Mouse (Mus musculus) neural tube, embryonic 12.5 days (tissue): Measurements from ENCODE around the gene Ccl2. TPM values are rescaled to one million over a fixed set of nuclear protein-coding genes. Genes with fewer than 3 reads are reported as not detected.

Source experiments
- ATAC-seq: fragments of 200-750 bp; cut with Nextera tagmentation; 2 replicates; pipeline ENCODE4 v1.8.0; 2017; ENCODE audit warnings: low read depth, mild to moderate bottlenecking, moderate TSS enrichment, moderate library complexity; ENCODE audit not compliant: low FRiP score
- H3K27ac ChIP-seq: fragments of 300-500 bp; sonication (generic); 2 replicates; pipeline ENCODE4 v1.5.1; 2016
- H3K27me3 ChIP-seq: fragments of 300-500 bp; sonication (generic); replicated peaks from 2 replicates; pipeline ENCODE4 v1.6.1; 2016; ENCODE audit warnings: mild to moderate bottlenecking
- H3K36me3 ChIP-seq: fragments of 300-500 bp; sonication (generic); 2 replicates; pipeline ENCODE4 v1.6.1; 2016; ENCODE audit warnings: mild to moderate bottlenecking
- H3K4me1 ChIP-seq: fragments of 300-500 bp; sonication (generic); 2 replicates; pipeline ENCODE4 v1.6.1; 2016
- H3K4me2 ChIP-seq: fragments of 300-500 bp; sonication (generic); replicated peaks from 2 replicates; pipeline ENCODE4 v1.6.1; 2016; ENCODE audit warnings: mild to moderate bottlenecking
- H3K4me3 ChIP-seq: fragments of 300-500 bp; sonication (generic); 2 replicates; pipeline ENCODE4 v1.5.1; 2016
- H3K9ac ChIP-seq: fragments of 300-500 bp; sonication (generic); 2 replicates; pipeline ENCODE4 v1.6.1; 2016; ENCODE audit warnings: mild to moderate bottlenecking
- H3K9me3 ChIP-seq: fragments of 300-500 bp; sonication (generic); 2 replicates; pipeline ENCODE4 v1.6.1; 2016; ENCODE audit warnings: mild to moderate bottlenecking
- WGBS: fragments of 180-500 bp; shearing (Covaris S2); methylation state at CpG from one replicate; pipeline ENCODE4 v1.1.7; 2016; 5-methylcytosine and 5-hydroxymethylcytosine counted together
- polyA plus RNA-seq: library from polyadenylated mRNA; unstranded; fragments of >200 nt; fragmentation: Nextera tagmentation; extraction: Ambion mirVana; gene quantifications from 2 replicates; pipeline ENCODE4 v1.2.1, GENCODE M21; 2016

Ccl2 gene
- polyA plus RNA-seq, 1 experiment from 2014 or later: 2.7 TPM

DNA sequence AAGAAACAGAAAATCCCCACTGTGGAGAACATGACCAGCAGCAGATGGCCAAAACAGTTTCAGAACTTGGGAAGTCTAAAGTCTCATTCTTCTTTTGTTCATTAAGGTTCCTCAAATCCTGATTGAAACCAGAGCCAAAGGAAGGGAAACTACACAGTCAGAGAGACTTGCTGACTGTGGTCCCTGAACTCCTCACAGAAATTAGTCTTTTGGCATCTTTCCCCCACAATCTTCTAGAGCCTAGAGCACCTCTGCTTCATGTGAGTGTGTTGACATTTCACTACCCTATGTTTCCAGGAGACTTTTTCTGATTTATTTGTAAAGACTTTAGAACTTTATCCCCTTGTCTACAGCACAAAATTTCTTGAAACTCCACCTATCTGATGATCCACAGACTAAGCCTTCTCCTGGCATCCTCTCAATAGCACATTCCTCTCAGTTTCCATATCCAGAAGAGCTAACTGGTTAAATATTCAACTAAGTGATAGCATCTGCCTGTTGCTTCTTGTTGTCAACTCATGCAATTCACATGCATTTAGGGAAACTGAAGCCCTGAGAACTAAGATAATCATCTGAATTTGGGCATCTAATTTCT, 42.9 kb downstream of the Ccl2 start:
- Histone ChIP-seq H3K9ac (no peak overlapping the region), H3K4me3 (no peak overlapping the region), H3K36me3 (no peaks in the 10 kb centered on the region), H3K27me3 (no peaks in the 10 kb centered on the region), H3K27ac (no peak overlapping the region), H3K4me1 (no peaks in the 10 kb centered on the region), H3K4me2 (no peak overlapping the region), H3K9me3 (no peaks in the 10 kb centered on the region)
- ATAC-seq: no peak

DNA sequence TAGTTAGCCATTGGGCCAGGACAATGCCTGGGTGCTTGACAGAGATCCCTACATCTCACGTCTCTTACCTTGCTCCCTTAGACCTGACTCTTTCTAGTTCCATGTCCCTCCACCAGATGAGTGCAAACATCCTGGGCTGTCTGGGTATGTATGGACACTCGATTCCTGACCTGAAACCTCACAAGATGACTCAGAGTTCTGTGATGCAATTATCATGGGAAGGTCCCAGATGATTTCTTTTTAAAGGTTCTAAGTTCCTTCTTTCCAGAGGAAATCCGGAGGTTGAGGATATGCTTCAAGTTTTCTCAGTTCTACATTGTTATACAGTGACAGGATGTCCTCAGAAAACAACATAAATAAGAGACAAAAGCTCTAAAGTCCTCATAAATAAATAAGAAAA, 45.5 kb downstream of the Ccl2 start:
- Histone ChIP-seq H3K4me3 (no peak overlapping the region), H3K9ac (no peak overlapping the region), H3K27ac (no peak overlapping the region), H3K9me3 (no peaks in the 10 kb centered on the region), H3K36me3 (no peaks in the 10 kb centered on the region), H3K4me1 (no peaks in the 10 kb centered on the region), H3K4me2 (no peak overlapping the region), H3K27me3 (no peaks in the 10 kb centered on the region)
- no peak for ATAC-seq
- 78% methylated on average over 3 of the region's 3 CpGs for WGBS

DNA sequence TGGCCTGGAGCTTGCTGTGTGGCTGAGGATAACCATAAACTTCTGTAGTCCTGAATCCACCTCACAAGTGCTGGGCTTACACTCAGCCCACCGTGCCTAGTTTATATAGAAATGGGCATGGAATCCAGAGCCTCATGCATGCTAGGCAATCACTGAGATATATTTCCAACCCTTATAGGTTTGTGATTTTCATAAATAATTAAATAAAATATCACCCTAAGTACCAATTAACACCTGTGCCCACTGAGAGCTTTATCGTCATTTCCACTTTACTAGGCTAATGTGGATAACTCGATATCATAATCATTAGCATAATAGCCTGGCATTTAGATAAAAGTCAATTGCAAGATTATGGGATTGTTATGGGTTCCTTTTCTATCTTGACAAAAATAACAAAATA, 49.0 kb downstream of the Ccl2 start:
- no peaks in the 10 kb centered on the region for H3K4me1 ChIP-seq
- WGBS: 78% methylated on average over 3 of the region's 3 CpGs
- no peaks in the 10 kb centered on the region for H3K36me3 ChIP-seq
- H3K27ac ChIP-seq: no peak overlapping the region
- H3K9me3 ChIP-seq: no peaks in the 10 kb centered on the region
- H3K4me2 ChIP-seq: no peak overlapping the region
- H3K27me3 ChIP-seq: no peaks in the 10 kb centered on the region
- no peak for ATAC-seq
- H3K9ac ChIP-seq: no peak overlapping the region
- H3K4me3 ChIP-seq: no peak overlapping the region

Other genes starting within 250 kb of the Ccl2 start
- 0.06 and 0.13 TPM in 2 replicates for gene 5530401A14Rik, start 174.9 kb upstream of the Ccl2 start, polyA plus RNA-seq
- gene Asic2, start 67.1 kb upstream of the Ccl2 start, polyA plus RNA-seq: 6.6 and 8.4 TPM in 2 replicates
- gene Gm17268, start 3.0 kb downstream of the Ccl2 start, polyA plus RNA-seq: not detected in 2 replicates
- 1.7 and 2.4 TPM in 2 replicates for gene Ccl7, start 10.1 kb downstream of the Ccl2 start, polyA plus RNA-seq
- gene Ccl11, start 22.3 kb downstream of the Ccl2 start, polyA plus RNA-seq: 0.24 and 0.31 TPM in 2 replicates
- gene Ccl12, start 66.3 kb downstream of the Ccl2 start, polyA plus RNA-seq: 1.8 and 1.9 TPM in 2 replicates
- not detected in 2 replicates for gene Ccl8, start 79.6 kb downstream of the Ccl2 start, polyA plus RNA-seq